Mouse (Mus musculus): ENCODE measurements around the gene Gpr4.

GRCm38 (mm10) chr7:19180862-19181429, 31.4 kb upstream of the Gpr4 start:
- TF ChIP-seq CTCF (IDR thresholded peaks at IDR 0.05; ENCODE audit: borderline replicate concordance, extremely low read depth, insufficient read depth, insufficient read length) (no peak), POLR2A (IDR thresholded peaks at IDR 0.05; ENCODE audit: borderline replicate concordance, extremely low read depth, insufficient read depth, insufficient read length, poor library complexity, severe bottlenecking) (no peak)
